Mouse (Mus musculus): Measurements from ENCODE around the gene Trp53i11. TPM values are rescaled to one million over a fixed set of nuclear protein-coding genes. Genes with fewer than 3 reads are reported as not detected.

The Trp53i11 gene
- total and polyA plus RNA-seq, 3 experiments, result 0.36 to 32.1 (median 0.73) TPM

GRCm38 (mm10) chr2:93199531-93199974, 12.2 kb downstream of the Trp53i11 start:
- Histone ChIP-seq H3K9me3 (replicated peaks; ENCODE audit: low read length) (no peaks in the 10 kb centered on the region), H3K4me2 (ENCODE audit: insufficient read depth, low read depth, poor library complexity, severe bottlenecking) (peak overlapping the region; percentile 25; the same call in 1 of the 2 replicates), H3K27ac (ENCODE audit: insufficient read depth, low read depth) (peak overlapping the region; percentile 65), H3K4me1 (ENCODE audit: control insufficient read depth in 1 of 2, insufficient read depth in 2 of 2) (peaks cover 15 to 31% of the 10 kb centered on the region in 2 experiments), H3K9ac (ENCODE audit: insufficient read depth, low read depth) (no peak overlapping the region), H3K79me2 (replicated peaks; ENCODE audit: control insufficient read depth, extremely low read depth, insufficient read depth, poor library complexity, severe bottlenecking) (no peaks in the 10 kb centered on the region), H3K27me3 (replicated peaks) (peaks cover 80% of the 10 kb centered on the region), H3K4me3 (replicated peaks in 1 of 3; ENCODE audit: low read depth in 2 of 3, low read length in 2 of 3, poor library complexity in 1 of 3) (peak overlapping the region in 1 of 3 experiments; percentile 10), H3K36me3 (replicated peaks in 1 of 2; ENCODE audit: control insufficient read depth in 1 of 2, insufficient read depth in 1 of 2, low read length in 1 of 2) (peaks cover 0 to 4% of the 10 kb centered on the region in 2 experiments)
- dilution Hi-C loops (cut with MboI; ENCODE audit: extremely low pct_ligation_motif_present, extremely low pct_unique_long_range_greater_than_20kb, low sequenced_read_pairs), result no loop called here
- peak; percentile 8; the same call in 1 of the 2 replicates for TF ChIP-seq RAD21 (IDR thresholded peaks at IDR 0.05; ENCODE audit: low read depth, low read length)
- no peak for TF ChIP-seq MAFK (IDR thresholded peaks at IDR 0.05; ENCODE audit: insufficient replicate concordance, low read length)
- no peak for TF ChIP-seq GABPA (IDR thresholded peaks at IDR 0.05; ENCODE audit: insufficient replicate concordance, low read depth, low read length)
- no peak for TF ChIP-seq TBP (conservative IDR thresholded peaks at IDR 0.05; ENCODE audit: low read depth, low read length)
- no peak for TF ChIP-seq USF2 (conservative IDR thresholded peaks at IDR 0.05; ENCODE audit: low read depth, low read length)
- TF ChIP-seq TCF12 (IDR thresholded peaks at IDR 0.05; ENCODE audit: low read depth, low read length), result peak; percentile 56
- no peak for TF ChIP-seq ZMIZ1 (IDR thresholded peaks at IDR 0.05; ENCODE audit: low read depth, low read length)
- TF ChIP-seq ZC3H11A (IDR thresholded peaks at IDR 0.05; ENCODE audit: low read depth, low read length), result no peak
- no peak for TF ChIP-seq E2F4 (IDR thresholded peaks at IDR 0.05; ENCODE audit: insufficient replicate concordance, low read depth, low read length)
- TF ChIP-seq KAT2A (IDR thresholded peaks at IDR 0.05; ENCODE audit: insufficient replicate concordance, low read length), result no peak
- no peak for TF ChIP-seq ZKSCAN1 (IDR thresholded peaks at IDR 0.05; ENCODE audit: borderline replicate concordance, low read depth, low read length)
- no peak for TF ChIP-seq PAX5 (IDR thresholded peaks at IDR 0.05; ENCODE audit: low read length)
- peak; percentile 85 for TF ChIP-seq CTCF (conservative IDR thresholded peaks at IDR 0.05 in 1 of 2, IDR thresholded peaks at IDR 0.05 in 1 of 2; ENCODE audit: low read depth in 2 of 2, low read length in 2 of 2)
- TF ChIP-seq POLR2A (IDR thresholded peaks at IDR 0.05; ENCODE audit: low read depth, low read length), result no peak
- TF ChIP-seq CHD1 (IDR thresholded peaks at IDR 0.05; ENCODE audit: low read depth, low read length), result peak; percentile 88
- peak; percentile 46 for TF ChIP-seq ZNF384 (IDR thresholded peaks at IDR 0.05; ENCODE audit: low read depth, low read length)
- TF ChIP-seq NRF1 (IDR thresholded peaks at IDR 0.05; ENCODE audit: low read depth, low read length), result no peak
- TF ChIP-seq UBTF (IDR thresholded peaks at IDR 0.05; ENCODE audit: low read depth, low read length), result no peak
- peak; percentile 63; the same call in 1 of the 2 replicates for TF ChIP-seq IRF4 (IDR thresholded peaks at IDR 0.05; ENCODE audit: low read depth, low read length)
- TF ChIP-seq RCOR1 (conservative IDR thresholded peaks at IDR 0.05; ENCODE audit: low read depth, low read length), result no peak
- no peak for TF ChIP-seq MAZ (IDR thresholded peaks at IDR 0.05; ENCODE audit: low read depth, low read length)
- peak; percentile 67; the same call in 1 of the 2 replicates for TF ChIP-seq MEF2A (IDR thresholded peaks at IDR 0.05; ENCODE audit: borderline replicate concordance, low read depth, low read length)
- no peak for TF ChIP-seq JUND (conservative IDR thresholded peaks at IDR 0.05; ENCODE audit: low read depth, low read length)
- TF ChIP-seq HCFC1 (IDR thresholded peaks at IDR 0.05; ENCODE audit: low read depth, low read length), result no peak
- TF ChIP-seq POLR2AphosphoS2 (IDR thresholded peaks at IDR 0.05; ENCODE audit: low read depth, low read length), result no peak
- no peak for TF ChIP-seq JUN (IDR thresholded peaks at IDR 0.05; ENCODE audit: insufficient read depth, low read depth, low read length)
- no peak; the same call in 1 of the 2 replicates for TF ChIP-seq ELF1 (IDR thresholded peaks at IDR 0.05; ENCODE audit: low read depth, low read length)
- TF ChIP-seq USF1 (IDR thresholded peaks at IDR 0.05; ENCODE audit: low read depth, low read length), result no peak
- TF ChIP-seq MAX (IDR thresholded peaks at IDR 0.05; ENCODE audit: low read length), result no peak
- TF ChIP-seq ETS1 (conservative IDR thresholded peaks at IDR 0.05; ENCODE audit: low read depth, low read length), result no peak; the same call in 1 of the 2 replicates
- peak; percentile 19; the same call in 1 of the 2 replicates for TF ChIP-seq MYC (IDR thresholded peaks at IDR 0.05; ENCODE audit: low read depth, low read length)
- TF ChIP-seq SIN3A (IDR thresholded peaks at IDR 0.05; ENCODE audit: low read length), result no peak
- no peak for TF ChIP-seq CHD2 (IDR thresholded peaks at IDR 0.05; ENCODE audit: low read length)
- no peak for TF ChIP-seq NELFE (IDR thresholded peaks at IDR 0.05; ENCODE audit: low read depth, low read length)
- TF ChIP-seq BHLHE40 (IDR thresholded peaks at IDR 0.05; ENCODE audit: low read depth, low read length), result peak; percentile 73
- peak; percentile 51; the same call in 1 of the 2 replicates for TF ChIP-seq MXI1 (IDR thresholded peaks at IDR 0.05; ENCODE audit: low read depth, low read length)
- TF ChIP-seq SMC3 (IDR thresholded peaks at IDR 0.05; ENCODE audit: low read depth, low read length), result peak; percentile 46
- no peak for TF ChIP-seq EP300 (IDR thresholded peaks at IDR 0.05; ENCODE audit: low read length)
- in situ Hi-C loops (cut with MboI; ENCODE audit: low pct_ligation_motif_present, low pct_unique_long_range_greater_than_20kb, low sequenced_read_pairs), result loop anchor here (5.0 kb wide), 1 partner anchor 132 kb away; no protein-coding TSS in a partner anchor
- DNase-seq (ENCODE audit: extremely low read depth), result peak; percentile 64

Measured in CH12.LX (cell line).